Mouse (Mus musculus) kidney, postnatal 25 days (tissue): ENCODE measurements at regions not wholly inside any gene's neighbourhood (a gene's known extent, or its start where the extent isn't known, plus 50 kb on each side); places are given as distances from the start of the nearest gene placed in this dataset.
"Not testable (repeated sequence)": the region's sequence is repeated elsewhere in the genome, so short reads cannot be mapped to it uniquely, and the experiment has no call there.

Source experiments
- DNase-seq, 2 experiments: peaks; one replicate each; pipeline ENCODE4 v3.0.0; 2021; ENCODE audit warnings: mixed read lengths in 2 of 2

DNA sequence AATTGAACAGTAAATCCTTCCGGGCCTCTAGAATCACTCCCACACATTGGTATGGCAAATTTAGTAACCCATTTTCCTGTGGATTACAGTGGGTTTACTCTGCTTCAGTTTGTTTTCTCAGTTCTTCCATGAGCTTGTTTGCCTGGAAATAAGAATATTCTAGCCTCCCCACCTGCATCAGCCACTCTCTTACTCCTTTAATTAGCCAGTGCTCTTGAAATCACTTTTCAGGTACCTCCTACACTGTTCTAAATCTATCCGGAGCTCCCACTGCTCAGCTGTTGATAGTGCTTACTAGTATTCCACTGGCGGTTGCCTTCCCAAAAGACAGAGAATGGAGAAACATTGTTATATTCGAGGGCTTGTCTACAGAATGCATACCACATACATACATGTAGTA is 167.1 kb downstream of the Htr7 start:
- DNase-seq = no peak

DNA sequence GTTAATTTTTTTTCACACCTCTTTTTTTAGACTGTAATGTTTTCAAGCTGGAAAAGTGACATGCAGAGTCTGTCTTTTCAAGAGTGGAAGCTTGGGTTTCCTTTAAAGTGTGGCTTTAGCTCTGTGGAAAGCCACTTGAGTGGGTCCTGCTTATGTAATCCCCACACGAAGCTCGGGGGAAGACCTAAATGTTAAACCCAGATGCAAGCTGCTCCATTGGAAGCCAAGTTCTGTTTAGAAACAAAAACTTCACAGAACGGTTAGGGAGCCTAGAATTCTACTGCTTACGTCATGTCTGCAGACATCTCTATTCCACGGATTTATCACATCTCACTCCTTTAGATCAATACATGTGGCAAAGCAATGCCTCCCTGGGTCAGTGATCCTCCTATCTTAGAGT is 171.0 kb downstream of the Htr7 start:
- DNase-seq = no peak

DNA sequence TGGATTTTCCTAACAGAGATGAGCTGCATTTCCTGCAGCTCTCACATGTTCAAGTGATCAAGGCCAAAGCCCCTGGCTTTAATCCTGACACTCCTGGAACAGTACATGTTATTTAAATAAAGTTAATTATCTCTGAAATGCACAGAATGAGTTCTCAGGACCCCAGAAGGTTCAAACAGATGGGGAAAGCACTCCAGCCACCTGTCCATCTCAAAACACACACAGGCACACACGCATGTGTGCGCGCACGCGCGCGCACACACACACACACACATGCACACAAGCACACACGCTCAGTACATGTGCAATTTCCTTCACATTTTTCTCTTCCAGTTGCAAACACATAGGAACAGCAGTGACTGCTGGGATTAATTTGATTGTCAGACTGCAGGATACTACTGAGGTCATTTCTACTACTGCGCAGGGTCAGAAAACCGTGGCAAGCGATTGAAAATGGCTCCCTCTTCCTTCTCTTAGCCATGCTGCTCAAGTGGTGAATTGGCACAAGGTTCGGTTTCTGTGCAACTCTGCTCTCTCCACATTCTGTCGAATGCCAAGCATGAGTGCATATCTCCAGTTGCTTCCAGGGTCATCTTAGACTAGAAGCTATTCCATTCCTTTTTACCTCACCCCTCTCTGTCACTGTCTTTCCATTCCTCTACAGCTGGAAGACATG is 175.4 kb downstream of the Htr7 start:
- DNase-seq = no peak

DNA sequence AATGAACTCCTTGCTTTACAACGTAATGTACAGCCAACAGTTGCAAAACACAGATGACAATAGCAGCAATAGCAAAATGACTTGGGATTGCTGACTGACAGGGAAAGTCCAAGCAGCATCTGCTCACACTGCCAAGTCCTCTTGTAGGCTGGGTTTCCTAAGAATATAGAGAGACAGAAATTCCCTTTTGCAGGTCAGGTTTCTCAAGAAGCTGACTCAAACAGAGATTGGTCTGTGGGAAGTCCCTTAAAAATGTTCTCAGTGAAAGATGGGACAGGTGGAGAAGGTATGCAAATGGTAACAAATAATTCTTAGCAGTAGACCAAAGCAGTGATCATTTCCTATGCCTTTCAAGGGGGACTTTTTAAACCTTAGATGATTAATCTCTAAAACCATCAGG is 181.8 kb downstream of the Htr7 start:
- no peak for DNase-seq

DNA sequence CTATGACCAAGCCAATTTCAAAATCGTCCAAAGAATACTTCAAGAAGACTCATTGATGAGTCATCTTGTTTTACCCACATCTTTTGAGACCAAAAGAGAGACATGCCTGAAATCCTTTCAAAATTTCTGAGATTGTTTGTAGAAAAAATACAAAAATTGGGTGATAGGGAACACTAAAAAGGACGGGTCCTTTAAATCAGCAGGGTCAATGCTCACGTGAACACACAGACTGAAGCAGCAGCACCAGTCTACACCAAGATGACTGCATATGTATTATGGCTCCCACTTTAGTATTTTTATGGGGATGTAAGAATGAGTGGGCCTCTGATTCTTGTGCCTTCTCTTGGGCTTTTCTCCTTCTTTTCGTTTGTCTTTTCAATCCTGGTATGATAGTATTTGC is 186.6 kb downstream of the Htr7 start:
- no peak for DNase-seq

DNA sequence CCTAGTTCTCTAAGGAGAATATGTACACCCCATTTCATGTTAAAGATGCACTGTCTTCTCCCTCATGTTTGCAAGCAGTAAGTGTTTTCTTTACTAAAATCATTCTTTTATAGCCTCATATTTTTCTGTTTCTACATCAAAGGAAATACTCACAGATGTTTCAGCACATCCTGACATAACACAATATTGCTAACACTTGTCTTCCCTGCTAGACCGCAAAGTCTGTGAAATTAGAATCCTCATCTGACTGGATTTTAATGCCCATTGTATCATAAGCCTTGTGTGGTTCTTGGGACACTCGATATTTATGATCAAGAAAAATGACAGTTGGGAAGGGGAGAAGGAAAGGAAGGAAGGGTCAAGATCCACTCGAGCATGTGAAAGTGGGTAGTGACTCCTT is 188.8 kb downstream of the Htr7 start:
- DNase-seq = no peak

DNA sequence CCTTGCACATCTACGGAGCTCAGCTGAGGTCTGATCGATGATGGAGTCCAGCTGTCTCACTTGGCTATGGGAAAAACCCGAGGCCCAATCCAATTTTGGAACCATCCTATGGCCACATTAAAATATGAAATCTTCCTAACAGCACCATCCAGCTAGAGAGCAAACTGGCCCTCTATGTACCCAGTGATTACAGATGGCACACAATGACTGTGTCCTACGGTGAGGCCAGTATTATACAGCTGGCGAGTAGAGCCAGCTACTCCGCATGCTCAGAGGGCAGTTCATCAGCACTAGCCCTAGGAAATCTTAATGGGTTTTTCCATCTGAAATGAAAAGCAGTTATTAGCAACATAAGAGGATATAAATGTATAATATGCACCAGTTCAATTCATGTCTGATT is 194.3 kb downstream of the Htr7 start:
- no peak for DNase-seq

DNA sequence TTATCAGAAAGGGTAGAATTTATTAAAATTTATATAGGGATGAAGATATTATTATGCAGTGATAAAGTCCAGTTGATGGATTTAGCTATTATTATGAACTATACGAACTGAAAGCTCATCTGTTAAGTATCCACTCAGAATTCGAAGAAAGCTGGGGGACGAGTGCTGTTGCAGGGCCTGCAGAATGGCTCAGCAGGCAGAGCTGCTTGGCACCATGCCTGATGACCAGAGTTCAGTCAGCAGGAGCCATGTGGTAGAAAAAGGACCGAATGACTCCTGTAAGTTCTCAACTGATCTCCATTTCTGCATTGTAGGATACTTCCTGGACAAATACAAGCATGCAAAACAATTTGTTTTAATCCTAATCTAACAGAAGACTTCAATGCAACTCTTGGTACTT is 195.9 kb downstream of the Htr7 start:
- peak; percentile 62 to 70 for DNase-seq

DNA sequence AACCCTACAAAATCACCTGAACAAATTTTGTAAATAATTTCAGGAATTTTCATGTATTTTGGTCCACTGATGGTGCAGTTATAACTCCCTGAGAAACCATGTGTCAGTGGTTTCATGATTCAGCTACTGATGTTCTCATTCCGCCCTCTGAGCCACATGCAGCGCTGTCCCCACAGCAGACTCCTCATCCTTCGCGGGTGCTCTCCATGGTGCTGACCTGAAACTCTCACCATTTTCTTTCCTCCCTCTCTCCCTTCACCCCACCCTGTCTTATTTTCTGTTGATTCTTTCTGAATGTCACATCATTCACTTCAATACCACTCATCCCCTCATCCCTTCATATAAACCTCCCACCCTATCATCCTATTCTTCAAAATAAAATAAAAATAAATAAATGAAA is 224.3 kb downstream of the Htr7 start:
- peak in 1 of 2 experiments; percentile 14 for DNase-seq

DNA sequence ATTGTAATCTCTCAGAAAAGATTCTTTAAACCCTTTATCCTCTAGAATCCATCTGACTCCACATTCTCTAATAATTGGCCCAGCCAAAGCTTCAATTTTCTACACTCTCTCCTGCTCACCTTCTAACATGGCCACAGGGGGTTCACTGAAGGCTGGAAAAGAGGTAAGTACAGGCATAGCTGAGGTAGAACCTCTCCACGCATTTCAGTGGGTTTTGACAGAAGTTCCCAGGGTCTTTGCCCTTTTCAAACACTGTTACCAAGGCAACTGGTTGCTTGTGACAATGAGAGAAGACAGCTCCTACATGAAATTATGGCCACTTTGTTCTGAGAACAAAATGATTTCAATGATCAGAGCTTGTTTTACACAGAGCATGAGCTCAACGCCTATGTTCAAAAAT is 231.2 kb downstream of the Htr7 start:
- no peak for DNase-seq

DNA sequence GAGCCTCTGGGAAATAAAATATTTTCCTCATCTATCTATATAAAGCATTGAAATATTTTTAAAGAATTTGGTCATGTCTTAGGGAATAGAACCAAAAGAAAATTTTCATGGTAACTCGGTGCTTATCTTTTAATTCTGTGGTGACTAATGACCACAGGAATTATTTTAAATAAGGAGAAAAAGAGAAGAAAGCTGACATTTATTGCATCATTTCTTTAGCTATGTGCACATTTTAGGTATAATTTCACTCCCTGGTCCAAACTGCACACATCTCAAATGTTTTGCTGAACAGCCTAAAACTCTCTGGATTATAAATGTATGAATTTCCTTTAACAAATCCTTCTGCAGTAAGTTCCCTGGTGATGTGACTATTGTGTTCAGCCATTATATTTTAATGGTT is 237.7 kb downstream of the Htr7 start:
- DNase-seq = no peak

DNA sequence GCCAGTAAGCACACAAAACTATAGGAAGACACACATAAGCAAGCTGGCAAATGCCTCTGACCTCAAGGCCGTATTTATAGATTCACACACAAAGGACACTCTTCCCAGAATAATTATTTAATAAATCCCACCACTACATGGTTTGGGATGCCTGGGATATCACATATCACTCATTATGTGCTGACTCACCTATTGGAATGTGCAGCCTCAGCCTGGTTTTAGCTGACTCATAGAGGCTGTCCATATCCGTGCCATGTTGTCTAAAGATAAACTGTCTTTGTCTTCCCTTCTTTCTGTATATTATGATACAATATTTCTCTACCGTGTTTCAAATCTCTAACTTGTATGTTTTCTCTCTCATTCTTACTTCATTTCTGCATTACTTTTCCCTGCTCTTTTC is 262.6 kb downstream of the Htr7 start:
- no peak for DNase-seq

DNA sequence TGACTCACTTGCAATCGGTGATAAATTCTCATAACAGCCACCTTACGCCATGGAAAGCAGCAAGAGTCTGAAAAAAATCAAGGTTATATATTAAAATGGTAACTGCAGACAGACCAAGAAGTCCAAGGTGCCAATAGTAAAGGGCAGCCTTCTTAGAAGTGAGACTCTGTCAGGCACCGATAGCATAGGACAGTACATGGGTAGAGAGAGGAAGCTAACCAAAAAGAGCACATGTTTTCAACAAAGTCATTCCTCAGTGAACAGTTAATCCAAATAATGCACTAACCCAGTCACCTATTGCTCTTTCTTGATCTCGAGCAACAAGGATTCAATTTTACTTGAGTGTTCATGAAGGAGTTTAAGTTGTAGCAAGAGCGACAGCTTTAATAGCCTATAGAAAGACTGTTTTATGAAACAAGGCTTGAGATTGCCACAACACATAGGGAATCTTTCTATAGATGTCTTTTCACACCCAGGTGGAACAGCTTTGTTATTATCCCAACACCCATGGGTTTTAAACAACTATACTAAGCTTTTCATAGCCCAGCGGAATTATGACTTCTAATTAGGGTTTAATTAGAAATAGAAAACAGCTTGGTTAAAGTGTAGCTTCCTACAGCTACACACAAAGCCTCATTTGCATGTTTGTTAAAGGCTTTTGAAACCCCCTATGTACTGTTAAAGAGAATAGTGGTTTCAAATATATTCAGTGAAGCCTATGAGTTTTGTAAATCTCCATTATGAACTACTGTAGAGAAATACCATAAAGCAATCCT is 269.9 kb downstream of the Htr7 start:
- DNase-seq = no peak

DNA sequence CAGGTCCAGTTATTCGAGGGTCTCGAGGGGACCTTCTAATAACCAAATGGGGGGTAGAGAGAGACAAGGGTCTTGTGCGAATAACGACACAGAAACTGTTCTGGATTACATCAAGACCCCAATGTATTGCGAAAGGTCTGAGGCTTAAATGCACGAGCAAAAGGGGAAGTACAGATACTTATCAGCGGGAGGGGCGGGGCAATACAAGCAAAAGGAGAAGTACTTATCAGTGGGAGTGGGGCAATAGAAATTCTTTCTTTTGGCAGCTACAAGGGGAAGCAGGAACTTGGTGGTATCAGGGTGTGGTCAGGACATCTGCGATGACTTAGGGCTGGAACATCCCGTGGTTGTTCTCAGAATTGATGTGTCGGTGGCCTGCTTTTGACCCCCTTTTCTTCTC is 295.6 kb downstream of the Htr7 start:
- not testable (repeated sequence) for DNase-seq

DNA sequence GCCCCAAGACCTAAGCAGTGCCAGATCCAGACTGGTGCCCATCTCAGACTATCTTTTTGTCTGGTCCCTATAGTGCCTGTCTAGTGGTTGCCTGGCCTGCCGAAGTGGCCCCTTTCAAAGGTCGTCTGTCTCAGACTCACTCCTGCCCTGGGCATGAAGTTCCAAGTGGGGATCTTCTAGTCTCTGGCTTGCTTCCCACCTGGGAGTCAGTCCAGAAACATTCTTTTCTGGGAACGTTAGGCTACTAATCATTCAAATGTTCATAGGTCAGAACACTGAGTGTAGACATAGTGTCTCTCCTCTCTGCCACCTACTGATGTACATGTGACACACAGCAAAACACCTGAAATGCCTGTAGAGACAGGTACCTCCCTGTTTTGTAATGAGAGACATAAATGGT is 297.6 kb downstream of the Htr7 start:
- peak; percentile 73 to 77 for DNase-seq

DNA sequence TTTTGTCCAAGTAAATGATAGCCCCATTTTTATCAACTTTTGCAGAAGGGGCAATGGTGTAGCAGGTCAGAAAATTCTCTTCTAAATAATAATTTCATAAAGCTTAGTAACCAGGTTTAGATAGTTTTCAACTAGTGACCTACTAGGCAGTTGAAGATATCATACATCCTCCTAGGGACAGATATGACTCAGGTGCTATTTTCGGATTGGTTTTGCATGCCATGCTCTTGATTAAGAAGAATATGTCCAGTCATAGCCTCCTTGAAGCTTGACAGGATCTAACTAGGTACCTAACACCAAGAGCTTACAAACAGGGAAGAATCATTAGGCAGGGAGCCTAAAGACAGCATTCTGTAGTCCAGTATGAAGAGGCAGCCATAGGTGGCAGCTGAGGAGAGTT is 301.8 kb downstream of the Htr7 start:
- DNase-seq = no peak

DNA sequence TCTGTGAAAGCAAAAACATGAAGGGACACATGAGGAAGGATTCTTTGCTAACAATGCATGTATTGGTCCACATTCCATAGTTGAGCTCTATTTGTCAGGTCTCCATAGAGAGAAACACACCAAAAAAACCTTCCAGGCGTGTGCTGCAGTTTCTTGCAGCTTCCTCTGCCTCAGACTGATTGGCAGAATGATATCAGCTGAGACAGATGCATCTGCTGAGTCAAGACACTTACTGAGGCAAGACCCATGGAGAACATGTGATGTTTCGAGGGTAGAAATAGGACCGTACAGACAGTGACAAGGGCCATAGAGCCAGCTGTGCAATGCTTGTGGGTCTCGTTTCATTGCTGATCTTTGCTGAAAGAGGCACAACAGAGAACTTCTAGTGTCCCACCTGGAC is 321.6 kb downstream of the Htr7 start:
- no peak for DNase-seq

DNA sequence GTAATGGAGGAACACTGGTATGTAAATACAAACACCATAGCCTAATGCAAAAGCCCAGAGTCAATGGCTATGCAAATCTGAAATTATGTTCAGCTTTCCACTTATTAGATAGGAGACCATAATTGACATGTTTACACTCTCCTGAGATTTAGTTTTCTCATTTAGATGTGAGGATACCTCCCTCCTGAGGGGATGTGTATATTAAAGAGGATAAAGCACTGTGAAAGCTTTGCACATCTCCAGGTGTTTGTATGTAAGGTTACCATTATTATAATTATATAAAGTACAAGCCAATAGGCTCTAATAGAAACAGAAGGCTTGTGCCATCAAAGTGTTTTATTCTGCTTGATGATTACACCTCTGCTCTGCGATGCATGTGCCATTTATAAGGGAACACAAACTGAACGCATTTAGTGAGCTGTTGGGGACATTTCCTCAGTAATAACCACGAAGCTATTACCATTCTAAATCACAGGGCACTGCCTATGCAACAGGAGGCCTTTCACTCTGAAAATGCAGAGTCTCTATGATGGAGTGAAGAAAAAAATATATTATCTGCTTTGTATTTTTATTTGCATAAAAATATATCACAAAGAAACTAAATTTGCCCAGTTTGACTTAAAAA is 328.8 kb downstream of the Htr7 start:
- no peak for DNase-seq
